Mouse (Mus musculus) heart, postnatal 4 days (tissue): ENCODE measurements around the gene Adgrv1. TPM values are rescaled to one million over a fixed set of nuclear protein-coding genes. Genes with fewer than 3 reads are reported as not detected.

Experiments used
- microRNA-seq, 2 experiments: library from miRNA; unstranded; fragments of <30 nt; microRNA quantifications; one replicate each; pipeline ENCODE4 v1.2.0; 2021 to 2022
- total RNA-seq, 2 experiments: library from RNA; stranded (reverse); gene quantifications; 2 replicates each; pipeline ENCODE4 v1.2.3; 2021

Adgrv1 gene
- total RNA-seq, 2 experiments from 2014 or later, result 1.5 to 2.0 TPM

Small RNAs within 50 kb of the gene (microRNA-seq; reads per million reads assigned to microRNA genes)
- 0 reads per million in 2 experiments for gene Gm25241

Other genes starting within 250 kb of the Adgrv1 start
- 10 to 100 TPM; 15.9 to 20.3 TPM for gene Lysmd3, start 24.5 kb upstream of the Adgrv1 start, total RNA-seq
- 1 to 10 TPM; 3.4 to 4.4 TPM for gene Polr3g, start 77.9 kb upstream of the Adgrv1 start, total RNA-seq
- gene Mblac2, start 78.2 kb upstream of the Adgrv1 start, total RNA-seq, result 1 to 10 TPM; 2.4 to 3.0 TPM
- gene Cetn3, start 149.9 kb upstream of the Adgrv1 start, total RNA-seq, result 100 to 1,000 TPM; 119 to 127 TPM